Mouse (Mus musculus): ENCODE measurements around the gene Ypel2. TPM values are rescaled to one million over a fixed set of nuclear protein-coding genes. Genes with fewer than 3 reads are reported as not detected.

Gene Ypel2
- total RNA-seq, 2 experiments from 2014 or later = 47.5 to 52.3 TPM

DNA sequence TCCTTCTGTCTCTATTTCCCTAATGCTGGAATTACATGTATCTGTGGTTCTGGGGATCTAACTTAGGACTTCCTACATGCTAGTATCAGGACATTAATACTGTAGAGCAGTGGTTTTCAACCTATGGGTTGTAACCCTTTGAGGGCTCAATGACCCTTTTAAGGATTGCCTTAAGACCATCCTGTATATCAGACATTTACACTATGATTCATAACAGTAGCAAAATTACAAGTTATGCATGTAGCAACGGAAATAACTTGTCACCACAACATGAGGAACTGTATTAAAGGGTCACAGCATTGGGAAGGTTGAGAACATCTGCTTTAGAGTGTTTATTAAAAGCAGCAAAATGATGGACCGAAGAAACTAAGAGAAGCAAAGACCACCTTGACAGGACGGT, 26.8 kb downstream of the Ypel2 start:
- intact Hi-C loops (cut with DNase I) = no loop called here
- no peak for DNase-seq (ENCODE audit: low spot score in 2 of 2)

DNA sequence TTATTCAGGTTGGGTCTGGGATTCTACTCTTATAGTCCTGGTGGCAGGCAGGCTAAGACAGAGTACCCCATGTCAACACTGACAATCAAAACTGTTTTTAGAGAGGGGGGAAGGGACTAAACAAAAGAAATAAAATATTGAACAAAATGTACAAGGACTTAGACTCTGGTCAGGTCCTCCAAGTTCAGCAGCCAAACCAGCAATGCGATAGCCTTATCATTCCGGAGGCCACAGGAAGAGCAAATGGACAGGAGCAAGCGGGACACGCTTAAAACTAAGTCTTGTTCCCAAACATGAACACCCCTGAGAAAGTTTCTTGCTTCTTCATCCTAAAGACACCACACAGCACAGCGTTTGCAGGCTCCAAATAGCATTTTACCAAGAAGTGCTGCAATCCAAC, 28.4 kb downstream of the Ypel2 start:
- no peak for DNase-seq (ENCODE audit: low spot score in 2 of 2)
- intact Hi-C loops (cut with DNase I) = no loop called here

DNA sequence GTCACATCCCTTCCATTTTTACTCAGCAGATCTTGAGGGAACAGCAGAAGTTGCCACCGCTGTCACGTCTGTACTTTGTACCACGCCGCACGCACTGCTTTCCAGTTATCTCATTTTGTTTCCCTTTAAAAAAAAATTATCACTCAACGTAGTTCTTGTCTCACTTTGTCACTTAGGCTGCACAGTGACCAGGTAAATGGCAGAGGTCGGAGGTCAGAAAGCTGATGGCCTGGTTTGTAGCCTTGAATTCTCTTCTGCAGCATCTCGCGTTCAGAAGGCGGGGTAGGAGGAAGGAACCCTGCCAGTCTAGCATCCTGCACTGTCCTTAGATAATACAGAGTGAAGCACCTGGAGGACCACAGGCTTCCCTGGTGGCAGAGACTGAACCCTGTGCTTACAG, 29.8 kb downstream of the Ypel2 start:
- intact Hi-C loops (cut with DNase I) = no loop called here
- DNase-seq (ENCODE audit: low spot score in 2 of 2) = no peak

DNA sequence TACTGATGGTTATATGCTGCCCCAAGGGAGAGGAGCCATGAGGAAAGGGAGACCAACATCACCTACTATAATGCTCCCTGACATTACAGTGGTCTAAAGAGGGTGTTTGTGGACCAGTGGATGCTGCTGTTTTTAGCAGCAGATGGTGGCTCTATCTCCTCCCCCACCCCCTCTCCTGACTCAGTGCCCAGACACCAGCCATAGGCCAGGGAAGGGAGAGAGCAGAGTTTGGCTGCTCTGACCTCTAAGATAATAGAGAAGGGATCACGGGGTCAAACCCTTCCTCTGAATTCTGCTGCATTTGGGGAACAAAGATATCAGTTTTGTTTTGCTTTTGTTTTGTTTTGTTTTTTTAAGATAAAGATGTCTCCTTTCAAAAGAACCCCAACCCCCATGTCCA, 30.5 kb downstream of the Ypel2 start:
- intact Hi-C loops (cut with DNase I) = no loop called here
- DNase-seq (ENCODE audit: low spot score in 2 of 2) = no peak

DNA sequence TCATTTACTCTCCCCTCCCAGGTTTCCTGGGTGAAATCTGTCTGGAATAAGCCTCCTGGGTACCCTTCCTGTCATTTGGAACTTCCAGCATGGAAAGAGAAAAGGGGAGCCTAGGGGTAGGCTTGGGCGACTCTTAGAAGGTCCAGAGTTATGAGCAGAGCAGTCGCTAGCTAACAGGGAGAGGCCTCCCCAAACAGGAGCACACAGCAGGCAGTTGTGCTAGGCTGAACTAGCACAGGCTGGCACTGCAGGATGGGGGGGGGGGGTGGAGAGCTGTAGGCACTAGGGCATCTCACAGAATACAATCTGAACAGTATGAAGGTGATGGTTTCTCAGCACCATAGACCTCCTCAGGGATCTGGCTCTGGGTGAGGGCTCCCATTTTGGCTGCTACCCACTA, 31.1 kb downstream of the Ypel2 start:
- no peak for DNase-seq (ENCODE audit: low spot score in 2 of 2)

DNA sequence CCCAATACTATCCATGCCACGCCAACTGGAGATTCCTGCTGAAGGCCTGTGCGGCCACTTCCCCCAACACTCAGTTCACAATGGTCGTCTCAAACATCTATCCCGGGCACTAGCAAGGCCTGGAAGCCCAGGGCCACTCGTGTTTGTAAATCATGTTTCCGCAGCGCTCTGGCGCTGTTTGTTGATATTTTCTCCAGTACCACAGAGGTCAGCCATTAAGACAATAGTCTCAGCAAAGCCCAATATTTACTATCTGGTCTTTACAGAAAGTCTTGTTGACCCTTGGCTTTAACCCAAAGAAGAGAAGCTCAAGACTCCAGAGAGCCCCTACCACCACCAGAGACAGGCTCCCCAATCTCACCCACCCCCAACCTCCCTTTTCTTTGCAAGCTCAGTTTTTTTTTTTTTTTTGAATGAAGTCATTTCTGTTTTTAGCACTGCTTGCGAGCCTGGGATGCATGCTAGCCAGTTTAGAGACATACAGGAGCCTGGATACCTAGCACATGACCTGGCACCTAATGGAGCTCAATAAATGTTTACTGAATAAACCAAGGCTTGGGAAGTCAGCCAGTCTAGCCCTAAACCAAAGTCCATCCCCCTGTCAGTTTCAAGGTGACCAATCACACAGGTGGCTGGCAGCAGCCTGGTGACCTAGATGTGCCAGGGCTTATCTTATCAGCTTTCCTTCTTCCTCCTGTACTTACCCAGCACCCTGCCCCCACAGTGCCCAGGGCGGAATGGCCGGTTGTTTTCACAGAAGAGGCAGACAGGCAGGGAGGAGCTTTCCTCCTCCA, 31.8 kb downstream of the Ypel2 start:
- no peak for DNase-seq (ENCODE audit: low spot score in 2 of 2)
- intact Hi-C loops (cut with DNase I) = no loop called here

More for the DNA sequence above, 31.1 kb downstream of the Ypel2 start:
- intact Hi-C loops (cut with DNase I) = no loop called here

DNA sequence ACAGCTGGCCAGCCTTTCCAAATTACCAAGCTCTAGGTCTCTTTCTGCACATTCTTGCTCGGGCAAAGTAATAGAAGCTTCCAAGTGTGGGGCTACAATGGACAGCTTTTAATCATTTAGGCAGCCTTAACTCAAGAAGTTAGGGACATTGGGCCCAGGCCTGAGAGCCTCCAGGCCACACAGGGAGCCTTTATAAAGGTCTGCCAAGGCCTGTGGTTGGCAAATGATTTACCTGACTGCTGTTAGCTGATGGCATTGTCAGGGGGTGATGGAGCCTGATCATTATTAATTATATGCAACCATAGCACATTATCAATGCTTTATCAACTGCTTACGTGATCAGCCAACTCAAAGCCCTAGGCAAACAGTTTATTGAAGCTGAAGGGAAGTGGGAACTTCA, 33.2 kb downstream of the Ypel2 start:
- intact Hi-C loops (cut with DNase I) = no loop called here
- no peak for DNase-seq (ENCODE audit: low spot score in 2 of 2)

DNA sequence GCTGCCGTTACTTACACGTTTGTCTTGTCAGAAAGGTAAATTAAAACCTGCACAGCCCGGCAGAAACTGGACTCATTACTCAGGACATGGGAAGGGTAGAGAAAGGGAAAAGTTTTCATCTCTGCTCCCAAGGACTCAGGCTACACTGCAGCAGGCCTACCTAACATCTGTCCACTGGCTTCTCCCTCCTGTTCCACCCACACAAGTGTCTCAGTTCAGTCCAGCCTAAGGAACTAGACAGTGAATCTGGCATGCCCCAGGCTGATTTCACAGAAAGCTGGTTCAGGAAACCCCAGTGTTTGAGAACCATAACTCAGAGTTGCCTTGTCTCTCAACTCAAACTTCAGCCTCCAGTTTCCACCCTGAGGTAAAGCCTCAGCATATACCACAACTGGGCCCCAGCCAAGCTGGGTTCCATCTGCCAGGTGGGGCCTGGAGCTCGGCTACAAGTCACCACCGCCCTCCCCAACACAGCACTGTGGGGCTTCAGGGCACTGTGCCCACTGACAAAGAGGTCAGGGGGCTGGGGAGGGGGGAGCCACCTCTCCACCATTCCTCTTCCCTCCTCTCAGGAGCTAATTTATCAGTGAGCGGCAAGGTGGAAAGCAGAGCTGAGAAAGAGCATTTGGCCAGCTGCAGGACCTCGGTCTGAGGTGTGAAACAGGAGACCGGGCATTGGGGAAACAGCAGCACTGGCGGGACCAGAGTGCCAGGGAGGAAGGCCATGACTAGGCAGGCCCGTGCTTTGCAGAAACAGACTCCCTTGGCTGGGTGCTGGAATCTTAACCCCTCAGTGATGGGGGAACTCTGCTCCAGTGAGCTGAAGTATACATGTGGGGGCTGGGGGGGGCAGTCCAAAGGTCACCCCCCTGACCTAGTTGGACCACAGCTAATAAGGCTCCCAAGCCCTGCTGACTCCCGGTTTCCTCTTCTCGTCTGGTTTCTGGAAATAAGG, 34.5 kb downstream of the Ypel2 start:
- intact Hi-C loops (cut with DNase I) = loop anchor here (2.0 kb wide), 1 partner anchor 14 kb away; no protein-coding TSS in a partner anchor
- DNase-seq (ENCODE audit: low spot score in 2 of 2) = no peak

DNA sequence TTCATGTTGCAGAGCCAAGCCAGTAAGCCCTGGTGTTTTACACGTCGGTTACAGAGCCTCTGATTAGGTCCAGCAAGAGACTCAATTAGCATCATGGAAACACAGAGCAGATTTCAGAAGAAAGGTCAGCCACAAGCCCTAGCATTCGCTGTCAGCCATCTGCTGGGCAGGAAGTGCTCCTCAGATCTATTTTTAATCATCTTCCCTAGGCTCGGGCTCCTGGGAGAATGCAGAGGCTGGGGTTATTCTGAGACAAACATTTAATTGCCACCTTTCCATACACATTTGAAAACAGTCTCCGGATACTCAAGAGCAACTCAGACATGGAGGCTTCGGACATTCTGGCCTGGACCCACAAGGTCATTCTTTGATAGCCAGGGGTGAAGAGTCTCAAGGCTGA, 35.3 kb downstream of the Ypel2 start:
- intact Hi-C loops (cut with DNase I) = loop anchor here (2.0 kb wide), 1 partner anchor 13 kb away; no protein-coding TSS in a partner anchor
- no peak for DNase-seq (ENCODE audit: low spot score in 2 of 2)

DNA sequence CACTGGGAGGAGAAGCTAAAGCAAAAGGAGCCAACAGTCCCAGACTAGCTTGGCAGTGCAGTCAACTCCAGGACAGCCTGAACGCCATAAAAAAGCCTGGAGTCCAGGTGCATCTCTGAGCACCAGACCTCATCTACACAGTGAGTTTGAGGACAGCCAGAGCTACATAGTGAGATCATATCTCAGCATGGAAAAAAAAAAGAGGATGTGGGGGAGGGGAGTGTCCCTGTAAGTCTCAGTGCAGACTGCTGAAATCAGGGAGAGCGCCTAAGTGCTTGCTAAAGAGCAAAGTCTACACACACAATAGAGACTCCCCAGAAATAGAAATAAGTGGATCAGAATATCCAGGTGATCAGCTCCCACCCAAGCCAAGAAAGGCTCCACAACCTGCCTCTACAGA, 37.1 kb downstream of the Ypel2 start:
- intact Hi-C loops (cut with DNase I) = no loop called here
- DNase-seq (ENCODE audit: low spot score in 2 of 2) = no peak

DNA sequence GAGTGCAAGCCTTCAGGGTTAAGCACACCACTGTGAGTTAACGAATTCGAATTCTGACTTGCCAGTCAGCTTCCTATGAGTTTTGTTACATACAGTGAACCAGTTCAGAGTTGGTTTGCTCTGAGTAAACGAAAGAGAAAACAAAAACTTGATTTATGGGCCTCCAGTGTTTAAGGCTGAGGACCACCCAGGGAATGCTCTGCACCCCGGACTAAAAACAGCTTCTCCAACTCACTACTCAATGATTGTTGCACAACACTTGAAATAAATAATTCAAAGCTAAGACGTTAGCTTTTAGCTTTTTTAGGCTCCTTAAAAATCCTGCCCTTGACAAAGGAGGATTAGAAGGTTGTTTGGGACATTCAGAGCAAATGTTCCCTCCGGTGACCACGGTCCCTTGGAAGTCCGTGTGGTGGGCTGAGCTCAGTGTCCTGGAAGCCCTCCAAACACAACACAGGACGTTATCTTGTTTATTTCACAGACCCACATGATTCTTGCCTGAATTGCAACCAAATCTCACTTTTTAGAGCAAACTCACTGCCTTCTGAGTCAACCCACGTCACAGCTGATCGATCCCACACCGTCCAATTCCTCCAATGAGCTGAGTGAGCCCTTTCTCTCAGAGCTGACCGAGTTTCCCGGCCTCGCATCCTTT, 38.8 kb downstream of the Ypel2 start:
- intact Hi-C loops (cut with DNase I) = no loop called here
- no peak for DNase-seq (ENCODE audit: low spot score in 2 of 2)

DNA sequence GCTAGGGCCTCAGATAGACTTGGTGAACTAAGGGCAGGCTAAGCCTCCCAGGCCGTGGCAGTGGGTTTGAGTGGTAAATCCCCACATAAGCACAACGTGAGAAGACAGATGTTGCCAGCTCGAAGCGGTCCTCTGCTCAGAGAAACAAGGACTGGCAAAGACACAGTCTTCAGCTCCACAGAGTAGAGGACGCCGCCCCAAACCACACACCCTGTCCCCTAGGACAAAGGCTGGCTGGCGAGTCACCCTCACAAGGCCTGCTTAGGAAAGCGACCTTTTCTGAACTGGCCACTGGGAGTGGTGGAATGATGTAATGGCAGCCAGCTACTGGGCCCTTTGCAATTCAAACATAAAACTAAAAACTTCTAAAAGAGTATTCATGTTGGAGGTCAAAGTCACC, 40.4 kb downstream of the Ypel2 start:
- intact Hi-C loops (cut with DNase I) = no loop called here
- DNase-seq (ENCODE audit: low spot score in 2 of 2) = no peak

DNA sequence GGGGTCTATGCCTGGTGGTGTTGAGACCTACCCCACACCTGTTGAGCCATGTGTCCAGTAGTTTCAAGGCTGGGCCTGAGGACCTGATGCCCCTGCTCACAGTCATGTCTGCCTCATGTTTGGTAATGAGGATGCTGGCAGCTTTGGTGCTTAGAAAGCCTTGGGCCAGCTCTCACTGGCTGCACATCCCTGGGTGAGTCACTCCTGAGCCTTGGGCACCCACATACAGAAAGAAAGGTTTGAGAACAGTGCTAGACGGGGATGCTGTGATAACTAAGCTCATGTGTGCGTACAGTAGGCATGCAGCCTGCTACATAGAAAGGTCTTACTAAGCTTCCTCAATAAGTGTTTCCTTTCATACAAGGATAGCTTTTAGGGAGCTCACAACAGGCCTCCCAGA, 40.8 kb downstream of the Ypel2 start:
- intact Hi-C loops (cut with DNase I) = no loop called here
- DNase-seq (ENCODE audit: low spot score in 2 of 2) = no peak

DNA sequence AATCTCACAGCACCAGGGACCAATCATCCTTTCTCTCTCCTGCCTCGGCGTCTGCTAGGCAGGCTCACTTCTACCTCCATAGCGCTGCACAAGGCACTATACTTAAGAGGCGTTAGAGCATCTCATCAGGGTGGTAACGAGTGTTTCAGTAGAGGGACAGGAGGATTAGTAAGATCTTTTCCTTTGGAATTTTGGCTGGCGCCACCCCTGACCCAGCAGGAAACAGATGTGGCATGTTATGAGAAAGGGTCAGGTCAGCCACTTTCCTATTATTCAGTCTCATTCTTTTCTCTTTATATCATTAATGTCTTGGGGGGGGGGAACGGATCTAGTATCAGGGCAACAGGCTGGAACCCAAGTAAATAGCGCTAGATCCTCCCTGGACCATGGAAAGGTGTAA, 41.8 kb downstream of the Ypel2 start:
- DNase-seq (ENCODE audit: low spot score in 2 of 2) = no peak
- intact Hi-C loops (cut with DNase I) = no loop called here

DNA sequence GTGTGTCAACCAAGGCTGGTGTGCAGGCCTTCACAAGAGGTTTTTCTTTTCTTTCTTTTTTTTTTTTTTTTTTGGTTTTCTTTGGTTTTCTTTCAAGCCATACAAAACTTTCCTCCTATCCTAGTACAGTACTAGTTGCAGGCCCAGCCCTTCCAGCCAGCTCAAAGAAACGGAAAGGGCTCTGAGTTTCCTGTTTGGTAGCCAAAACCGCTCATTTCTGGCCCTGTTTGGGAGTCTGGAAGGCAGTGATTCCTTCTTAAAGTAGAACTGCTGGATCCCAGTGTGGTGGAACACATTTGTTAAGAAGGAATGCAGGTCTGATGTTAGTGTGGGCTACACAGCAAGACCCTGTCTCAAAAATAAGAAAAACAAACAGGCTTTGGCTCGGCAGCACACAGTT, 43.0 kb downstream of the Ypel2 start:
- no peak for DNase-seq (ENCODE audit: low spot score in 2 of 2)
- intact Hi-C loops (cut with DNase I) = no loop called here

DNA sequence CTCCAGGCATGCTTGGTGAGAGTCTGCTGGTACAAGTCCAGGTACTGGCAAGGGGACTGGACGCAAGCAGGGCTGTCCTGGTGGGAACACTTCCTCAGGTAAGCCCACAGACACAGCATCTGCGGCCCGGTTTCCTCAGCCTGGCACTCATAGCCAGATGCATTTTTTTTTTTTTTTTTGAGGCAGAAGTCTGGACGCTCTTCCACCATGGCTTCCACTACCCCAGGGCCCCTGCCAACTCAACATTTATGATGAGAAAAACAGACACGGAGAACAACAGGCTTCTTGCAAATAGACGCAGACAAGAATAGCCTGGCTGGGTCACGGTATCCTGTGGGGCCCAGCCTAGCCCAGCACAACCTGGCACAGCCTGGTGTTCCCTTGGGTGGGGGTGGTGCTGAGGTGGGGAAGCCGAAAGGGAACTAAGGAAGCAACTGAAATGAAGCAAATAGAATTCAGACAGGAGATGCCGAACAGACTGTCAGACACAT, 43.5 kb downstream of the Ypel2 start:
- DNase-seq (ENCODE audit: low spot score in 2 of 2) = peak in 1 of 2 experiments; percentile 40

DNA sequence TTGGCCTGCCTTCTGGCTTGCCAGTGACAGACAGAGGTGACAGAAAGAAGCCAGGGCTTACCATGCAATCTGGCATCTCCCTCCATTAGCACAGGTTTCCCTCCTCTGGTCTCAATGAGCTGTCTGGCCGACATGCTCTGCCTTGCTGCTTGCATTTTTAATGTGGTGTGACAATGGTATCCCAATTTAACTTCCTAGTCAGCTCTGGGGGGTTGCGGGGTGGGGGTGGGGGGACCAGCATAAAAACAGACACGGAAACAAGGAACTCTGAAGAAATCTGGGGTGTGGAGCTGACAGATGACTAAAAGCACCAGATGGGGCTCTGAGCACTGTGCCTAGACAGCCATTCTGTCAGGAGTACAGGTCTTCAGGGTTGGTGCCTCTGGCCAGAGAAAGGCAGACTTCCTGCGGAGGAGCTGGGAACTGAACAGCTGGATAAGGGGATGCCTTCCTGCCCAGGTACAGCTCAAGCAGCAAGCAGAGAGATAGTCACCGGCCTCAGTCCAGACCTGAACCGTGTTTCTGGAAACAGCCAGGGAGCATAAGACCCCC, 46.8 kb downstream of the Ypel2 start:
- intact Hi-C loops (cut with DNase I) = loop anchor here (2.0 kb wide), 1 partner anchor 44 kb away; no protein-coding TSS in a partner anchor
- peak in 1 of 2 experiments; percentile 21 for DNase-seq (ENCODE audit: low spot score in 2 of 2)

More for the DNA sequence above, 43.5 kb downstream of the Ypel2 start:
- intact Hi-C loops (cut with DNase I) = no loop called here

DNA sequence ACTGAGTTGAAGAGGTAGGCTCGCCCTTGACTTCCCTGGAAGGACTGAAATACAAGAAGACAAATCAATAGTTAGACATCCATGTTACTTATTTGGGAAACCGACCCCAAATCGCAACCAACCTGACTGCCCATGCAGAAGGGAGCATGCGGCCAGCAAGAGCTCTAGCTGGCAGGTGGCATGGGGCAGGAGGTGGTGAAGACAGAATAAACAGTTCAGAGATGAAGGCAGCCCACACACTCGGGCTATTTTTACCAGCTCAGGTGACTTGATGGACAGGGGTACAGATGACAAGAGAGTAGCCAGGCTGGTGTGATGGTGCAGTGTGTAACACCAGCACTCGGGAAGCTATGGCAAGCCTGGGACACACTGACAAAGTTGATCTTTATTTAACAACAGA, 47.6 kb downstream of the Ypel2 start:
- intact Hi-C loops (cut with DNase I) = loop anchor here (2.0 kb wide), 2 partner anchors 13 to 45 kb away; no protein-coding TSS in a partner anchor
- no peak for DNase-seq (ENCODE audit: low spot score in 2 of 2)

DNA sequence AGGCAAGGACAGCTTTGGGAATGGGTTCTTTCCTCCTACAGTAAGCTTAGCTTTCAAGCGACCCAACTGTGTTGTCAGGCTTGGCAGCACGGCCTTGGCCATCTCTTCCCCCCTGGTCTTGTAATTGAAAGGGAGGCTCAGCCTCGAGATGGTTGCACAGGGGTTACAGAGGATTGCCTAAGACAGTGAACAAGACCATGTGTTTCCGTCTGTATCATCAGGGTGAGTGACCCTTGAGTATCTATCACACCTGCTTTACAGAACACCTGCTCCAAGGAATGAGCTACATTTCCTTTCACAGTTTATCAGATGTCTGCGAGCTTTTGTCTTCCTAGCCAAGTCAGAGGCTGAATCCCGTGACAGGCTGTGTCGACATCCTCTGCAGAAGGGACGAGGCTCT, 48.4 kb downstream of the Ypel2 start:
- intact Hi-C loops (cut with DNase I) = loop anchor here (2.0 kb wide), 1 partner anchor 14 kb away; no protein-coding TSS in a partner anchor
- DNase-seq (ENCODE audit: low spot score in 2 of 2) = no peak

Measured in left cerebral cortex, postnatal 36 days (tissue).